Mouse (Mus musculus): Measurements from ENCODE around the gene Polr2g. TPM values are rescaled to one million over a fixed set of nuclear protein-coding genes. Genes with fewer than 3 reads are reported as not detected.

Gene Polr2g
- polyA plus RNA-seq, 1 experiment: 152 TPM

- Histone ChIP-seq H3K4me2 (ENCODE audit: low read depth) (no peak overlapping the region), H3K36me3 (ENCODE audit: control insufficient read depth, insufficient read depth) (peaks cover 22% of the 10 kb centered on the region)
- TF ChIP-seq POLR2A (IDR thresholded peaks at IDR 0.05; ENCODE audit: insufficient read length, low read depth) (no peak), SRF (IDR thresholded peaks at IDR 0.05; ENCODE audit: control insufficient read depth, insufficient read length, low read depth) (no peak), MYOG (IDR thresholded peaks at IDR 0.05; ENCODE audit: control insufficient read depth in 1 of 3, insufficient read depth in 1 of 3, insufficient read length in 2 of 3, low read depth in 2 of 3) (no peak), REST (IDR thresholded peaks at IDR 0.05; ENCODE audit: insufficient read depth, insufficient read length) (no peak), USF1 (IDR thresholded peaks at IDR 0.05; ENCODE audit: low read depth) (no peak), E2F4 (IDR thresholded peaks at IDR 0.05; ENCODE audit: insufficient read depth) (no peak), CEBPB (IDR thresholded peaks at IDR 0.05; ENCODE audit: insufficient read depth, poor library complexity, severe bottlenecking) (no peak), MAX (IDR thresholded peaks at IDR 0.05; ENCODE audit: low read depth) (no peak), MYOD1 (IDR thresholded peaks at IDR 0.05; ENCODE audit: control insufficient read depth in 1 of 3, insufficient read length in 2 of 3, low read depth in 2 of 3) (no peak), POLR2AphosphoS2 (IDR thresholded peaks at IDR 0.05; ENCODE audit: insufficient read length, low read depth) (no peak), TCF3 (IDR thresholded peaks at IDR 0.05; ENCODE audit: insufficient read length, low read depth) (no peak), TCF12 (IDR thresholded peaks at IDR 0.05; ENCODE audit: insufficient read depth, poor library complexity, severe bottlenecking) (no peak)
Observed at GRCm38 (mm10) chr19:8790171-8790570, 8.2 kb downstream of the Polr2g start.

DNA sequence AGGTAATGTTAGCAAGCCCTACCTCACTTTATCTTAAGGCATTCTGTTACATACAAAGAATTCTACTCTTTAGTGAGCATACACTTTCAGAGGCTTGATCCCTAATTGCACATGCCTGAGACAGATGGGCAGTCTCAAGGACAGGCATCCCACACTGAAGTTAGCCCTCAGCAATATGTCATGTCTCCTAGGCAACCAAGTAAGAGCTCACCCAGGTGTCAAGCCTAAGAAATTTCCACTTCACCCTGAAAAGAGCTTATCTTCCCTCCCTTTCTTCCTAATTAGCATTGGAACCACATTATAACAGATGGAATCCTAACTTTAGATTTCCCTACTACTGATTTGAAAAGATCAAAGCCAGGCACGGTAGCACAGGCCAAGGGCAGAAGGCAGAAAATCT, 9.2 kb downstream of the Polr2g start:
- H3K27me3 ChIP-seq (ENCODE audit: control insufficient read depth, insufficient read depth, insufficient read length): no peaks in the 10 kb centered on the region

More at GRCm38 (mm10) chr19:8790171-8790570, 8.2 kb downstream of the Polr2g start:
- H3K4me3 ChIP-seq: no peak overlapping the region
- no peak overlapping the region for H3ac ChIP-seq (ENCODE audit: control insufficient read depth, insufficient read length)
- no peaks in the 10 kb centered on the region for H3K79me2 ChIP-seq (ENCODE audit: control insufficient read depth, insufficient read depth)
- no peaks in the 10 kb centered on the region for H3K27me3 ChIP-seq (ENCODE audit: control insufficient read depth, insufficient read depth, insufficient read length)

DNA sequence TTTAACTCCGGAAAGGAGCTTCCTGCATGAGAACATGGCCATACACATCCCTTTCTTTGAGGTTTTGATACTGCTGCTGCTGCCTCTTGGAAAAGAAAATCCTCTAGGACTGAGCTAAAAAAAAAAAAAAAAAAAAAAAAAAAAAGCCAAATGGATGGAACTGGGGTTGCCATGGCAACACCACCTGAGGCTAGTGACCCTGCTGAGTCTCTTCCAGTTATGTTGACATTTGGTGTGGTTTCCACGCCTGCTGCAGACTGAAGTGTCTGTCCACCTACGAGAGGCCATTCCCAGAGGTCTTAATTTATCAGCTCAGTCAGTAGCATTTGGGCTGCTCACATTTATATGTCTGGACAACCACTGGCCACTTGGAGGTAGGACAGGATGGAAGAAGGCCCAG, 9.9 kb downstream of the Polr2g start:
- H3K4me3 ChIP-seq: no peak overlapping the region
- H3K27me3 ChIP-seq (ENCODE audit: control insufficient read depth, insufficient read depth, insufficient read length): no peaks in the 10 kb centered on the region
- H3K4me2 ChIP-seq (ENCODE audit: low read depth): no peak overlapping the region
- no peaks in the 10 kb centered on the region for H3K79me2 ChIP-seq (ENCODE audit: control insufficient read depth, insufficient read depth)
- H3ac ChIP-seq (ENCODE audit: control insufficient read depth, insufficient read length): no peak overlapping the region
- TF ChIP-seq E2F4 (IDR thresholded peaks at IDR 0.05; ENCODE audit: insufficient read depth) (no peak), MAX (IDR thresholded peaks at IDR 0.05; ENCODE audit: low read depth) (no peak)
- peaks cover 8% of the 10 kb centered on the region for H3K36me3 ChIP-seq (ENCODE audit: control insufficient read depth, insufficient read depth)

More for the DNA sequence above, 9.2 kb downstream of the Polr2g start:
- no peak overlapping the region for H3K4me3 ChIP-seq
- no peak overlapping the region for H3K4me2 ChIP-seq (ENCODE audit: low read depth)
- H3ac ChIP-seq (ENCODE audit: control insufficient read depth, insufficient read length): no peak overlapping the region
- H3K79me2 ChIP-seq (ENCODE audit: control insufficient read depth, insufficient read depth): no peaks in the 10 kb centered on the region
- H3K36me3 ChIP-seq (ENCODE audit: control insufficient read depth, insufficient read depth): peaks cover 14% of the 10 kb centered on the region
- TF ChIP-seq TCF12 (IDR thresholded peaks at IDR 0.05; ENCODE audit: insufficient read depth, poor library complexity, severe bottlenecking) (no peak), TCF3 (IDR thresholded peaks at IDR 0.05; ENCODE audit: insufficient read length, low read depth) (no peak), REST (IDR thresholded peaks at IDR 0.05; ENCODE audit: insufficient read depth, insufficient read length) (no peak), SRF (IDR thresholded peaks at IDR 0.05; ENCODE audit: control insufficient read depth, insufficient read length, low read depth) (no peak), CEBPB (IDR thresholded peaks at IDR 0.05; ENCODE audit: insufficient read depth, poor library complexity, severe bottlenecking) (no peak), E2F4 (IDR thresholded peaks at IDR 0.05; ENCODE audit: insufficient read depth) (no peak), MAX (IDR thresholded peaks at IDR 0.05; ENCODE audit: low read depth) (no peak), POLR2AphosphoS2 (IDR thresholded peaks at IDR 0.05; ENCODE audit: insufficient read length, low read depth) (no peak)

DNA sequence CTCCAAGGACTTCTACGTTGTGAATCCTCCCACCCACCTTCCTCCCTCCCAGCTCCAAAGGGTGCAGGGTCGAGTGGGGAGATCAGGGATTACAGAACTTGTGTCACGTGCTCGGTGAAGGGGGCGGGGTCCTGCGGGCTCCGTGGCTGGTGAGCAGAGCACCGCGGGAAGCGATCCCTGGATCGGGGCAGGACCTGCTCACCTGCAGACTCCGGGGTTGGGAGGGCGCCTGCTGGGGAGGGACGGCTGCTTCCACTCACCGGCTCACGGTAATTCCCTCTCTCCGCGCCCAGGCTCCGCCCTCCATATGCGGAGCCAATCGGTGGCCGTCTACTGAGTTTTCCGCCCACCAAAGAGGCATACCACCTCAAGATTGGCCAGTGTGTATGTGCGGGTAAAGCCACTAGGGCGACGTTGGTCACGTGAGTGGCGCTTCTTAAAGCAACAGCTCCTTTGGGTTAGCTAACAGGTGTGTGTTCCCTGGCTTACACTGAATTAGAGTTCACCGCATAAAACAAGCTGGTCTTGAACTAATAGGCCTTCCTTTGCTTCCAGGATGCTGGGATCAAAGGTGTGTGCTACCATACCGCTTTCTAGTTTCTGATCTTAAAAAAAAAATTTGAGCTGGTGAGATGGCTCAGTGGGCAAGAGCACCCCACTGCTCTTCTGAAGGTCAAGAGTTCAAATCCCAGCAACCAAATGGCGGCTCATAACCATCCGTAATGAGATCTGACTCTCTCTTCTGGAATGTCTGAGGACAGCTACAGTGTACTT, 12.2 kb downstream of the Polr2g start, which contains the start of gene Taf6l:
Taf6l (minus strand) TSS at position 410 of the 774 bp plus-strand sequence.
- H3K4me3 ChIP-seq: peak within 1 kb of the TSS; percentile 48
- H3K79me2 ChIP-seq (ENCODE audit: control insufficient read depth, insufficient read depth): no peaks in the 10 kb centered on the region
- H3K4me2 ChIP-seq (ENCODE audit: low read depth): peak within 1 kb of the TSS; percentile 87
- H3ac ChIP-seq (ENCODE audit: control insufficient read depth, insufficient read length): peak within 1 kb of the TSS; percentile 5
- H3K36me3 ChIP-seq (ENCODE audit: control insufficient read depth, insufficient read depth): no peaks in the 10 kb centered on the region
- TF ChIP-seq POLR2AphosphoS2 (IDR thresholded peaks at IDR 0.05; ENCODE audit: insufficient read length, low read depth) (peak; percentile 64), E2F4 (IDR thresholded peaks at IDR 0.05; ENCODE audit: insufficient read depth) (peak; percentile 65), USF1 (IDR thresholded peaks at IDR 0.05; ENCODE audit: low read depth) (peak; percentile 99), TCF3 (IDR thresholded peaks at IDR 0.05; ENCODE audit: insufficient read length, low read depth) (no peak), POLR2A (IDR thresholded peaks at IDR 0.05; ENCODE audit: insufficient read length, low read depth) (peak; percentile 77), CEBPB (IDR thresholded peaks at IDR 0.05; ENCODE audit: insufficient read depth, poor library complexity, severe bottlenecking) (no peak), MYOG (IDR thresholded peaks at IDR 0.05; ENCODE audit: control insufficient read depth in 1 of 3, insufficient read depth in 1 of 3, insufficient read length in 2 of 3, low read depth in 2 of 3) (peak in 1 of 3 experiments; percentile 31), REST (IDR thresholded peaks at IDR 0.05; ENCODE audit: insufficient read depth, insufficient read length) (no peak), SRF (IDR thresholded peaks at IDR 0.05; ENCODE audit: control insufficient read depth, insufficient read length, low read depth) (peak; percentile 63), MYOD1 (IDR thresholded peaks at IDR 0.05; ENCODE audit: control insufficient read depth in 1 of 3, insufficient read length in 2 of 3, low read depth in 2 of 3) (peak in 2 of 3 experiments; percentile 49 to 64)
- H3K27me3 ChIP-seq (ENCODE audit: control insufficient read depth, insufficient read depth, insufficient read length): no peaks in the 10 kb centered on the region

- no peaks in the 10 kb centered on the region for H3K27me3 ChIP-seq (ENCODE audit: control insufficient read depth, insufficient read depth, insufficient read length)
- peak overlapping the region; percentile 93 for H3ac ChIP-seq (ENCODE audit: control insufficient read depth, insufficient read length)
- peak overlapping the region; percentile 66 for H3K4me3 ChIP-seq
- H3K36me3 ChIP-seq (ENCODE audit: control insufficient read depth, insufficient read depth): peaks cover 13% of the 10 kb centered on the region
- peaks cover 17% of the 10 kb centered on the region for H3K79me2 ChIP-seq (ENCODE audit: control insufficient read depth, insufficient read depth)
- TF ChIP-seq USF1 (IDR thresholded peaks at IDR 0.05; ENCODE audit: low read depth): no peak
- TF ChIP-seq MYOD1 (IDR thresholded peaks at IDR 0.05; ENCODE audit: control insufficient read depth in 1 of 3, insufficient read length in 2 of 3, low read depth in 2 of 3): no peak
- no peak for TF ChIP-seq POLR2AphosphoS2 (IDR thresholded peaks at IDR 0.05; ENCODE audit: insufficient read length, low read depth)
- no peak for TF ChIP-seq TCF12 (IDR thresholded peaks at IDR 0.05; ENCODE audit: insufficient read depth, poor library complexity, severe bottlenecking)
- no peak for TF ChIP-seq POLR2A (IDR thresholded peaks at IDR 0.05; ENCODE audit: insufficient read length, low read depth)
- H3K4me2 ChIP-seq (ENCODE audit: low read depth): peak overlapping the region; percentile 83
Observed at GRCm38 (mm10) chr19:8774951-8775421, 23.4 kb downstream of the Polr2g start.

All from myocyte (in vitro differentiated cells).